Mouse (Mus musculus) T-helper 17 cell (primary cell): ENCODE data around the gene Ppp1r9b.

ENCODE experiments used
- in situ Hi-C, 2 experiments: fragments of 300-600 bp; cut with MboI, MseI; formaldehyde crosslinking; loops; 1 replicate in 1 of 2; 2 replicates in 1 of 2; pipeline ENCODE4 v1.15.1; 2025; ENCODE audit warnings: high pct_unique_total_duplicates in 2 of 2

The Ppp1r9b gene

DNA sequence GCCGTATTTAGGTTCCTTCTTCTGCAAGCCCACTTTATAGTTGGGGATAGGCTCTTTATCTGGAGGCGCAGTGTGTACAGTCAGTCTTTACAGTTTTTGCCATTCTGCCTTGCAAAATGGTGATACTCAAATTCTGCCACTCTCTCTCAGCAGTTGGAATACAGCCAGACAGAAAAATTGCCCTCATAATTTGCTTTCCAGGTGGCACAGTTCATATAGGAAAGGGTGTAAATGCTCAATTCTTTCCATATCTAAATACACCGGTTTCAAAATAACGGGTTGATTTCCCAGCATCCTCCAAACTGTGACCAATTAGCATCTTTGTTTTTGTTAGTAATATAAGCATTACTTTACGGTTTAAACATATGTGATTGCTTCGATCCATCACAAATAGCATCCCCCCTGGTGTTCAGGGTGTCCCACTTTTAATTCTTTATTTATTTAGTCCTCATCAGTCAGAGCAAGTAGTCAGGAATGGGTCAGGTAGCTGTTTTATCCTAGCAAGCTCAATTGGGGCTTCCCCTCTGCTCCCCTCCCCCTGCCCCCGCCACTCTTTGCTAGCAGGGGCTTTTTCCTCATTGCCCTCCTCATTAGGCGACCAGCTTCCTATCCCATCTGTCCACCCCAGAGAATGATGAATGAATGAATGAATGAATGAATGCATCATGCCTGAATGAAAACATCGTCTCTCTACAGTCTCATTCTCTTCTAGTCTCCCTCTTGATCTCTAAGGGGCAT lies 12.5 kb upstream of the Ppp1r9b start:
- in situ Hi-C loops: no loop called here

DNA sequence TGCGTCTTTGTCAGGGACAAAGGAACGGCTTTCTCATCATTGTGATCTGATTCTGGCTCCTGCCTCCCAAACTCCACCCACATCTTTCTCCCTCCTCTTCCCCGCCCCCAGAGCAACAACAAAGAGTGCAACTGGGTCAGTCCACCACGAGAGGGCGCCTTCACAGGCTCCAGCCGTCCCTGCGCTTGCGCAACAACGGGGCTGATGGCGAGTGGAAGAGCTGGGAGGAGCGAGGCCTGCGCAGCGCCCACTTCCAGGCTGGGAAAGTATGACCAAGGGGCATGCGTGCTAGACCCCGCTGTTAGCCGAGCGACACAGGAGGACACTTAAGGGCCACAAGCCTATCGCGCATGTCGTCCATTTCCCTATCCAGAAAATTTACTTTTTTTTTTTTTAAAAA lies 11.9 kb upstream of the Ppp1r9b start:
- in situ Hi-C loops: no loop called here

DNA sequence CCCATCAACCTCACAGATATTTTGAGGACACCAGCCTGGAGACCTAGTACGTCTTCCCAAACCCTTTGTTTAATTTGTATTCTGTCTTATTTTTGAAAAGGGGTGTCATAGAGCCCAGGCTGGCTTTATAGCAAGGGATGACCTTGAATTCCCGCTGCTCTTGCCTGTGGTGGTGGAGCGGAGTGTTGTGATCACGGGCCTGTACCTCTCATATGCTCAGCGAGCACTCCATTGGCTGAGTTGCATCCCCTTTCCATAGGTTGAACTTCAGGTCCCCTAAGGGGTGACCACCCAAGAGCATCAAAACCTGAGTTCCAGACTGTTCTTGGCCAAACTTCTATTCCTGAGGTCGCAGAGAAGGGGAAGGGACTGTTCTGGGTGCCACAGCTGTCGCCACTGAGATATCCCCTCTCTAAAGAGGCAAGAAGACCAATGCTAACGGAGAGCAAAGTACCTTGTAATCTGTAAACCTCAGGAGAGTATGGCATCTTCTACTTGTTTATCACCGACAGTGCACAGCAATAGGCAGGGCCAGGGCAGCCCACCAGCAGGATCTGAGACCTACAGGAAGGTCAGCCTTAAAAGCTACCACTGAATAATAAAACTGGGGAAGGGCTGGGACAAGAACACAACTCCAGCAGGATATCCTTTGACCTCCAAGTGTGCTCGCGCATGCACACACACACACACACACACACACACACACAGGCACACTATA lies 11.2 kb upstream of the Ppp1r9b start:
- in situ Hi-C loops: no loop called here

DNA sequence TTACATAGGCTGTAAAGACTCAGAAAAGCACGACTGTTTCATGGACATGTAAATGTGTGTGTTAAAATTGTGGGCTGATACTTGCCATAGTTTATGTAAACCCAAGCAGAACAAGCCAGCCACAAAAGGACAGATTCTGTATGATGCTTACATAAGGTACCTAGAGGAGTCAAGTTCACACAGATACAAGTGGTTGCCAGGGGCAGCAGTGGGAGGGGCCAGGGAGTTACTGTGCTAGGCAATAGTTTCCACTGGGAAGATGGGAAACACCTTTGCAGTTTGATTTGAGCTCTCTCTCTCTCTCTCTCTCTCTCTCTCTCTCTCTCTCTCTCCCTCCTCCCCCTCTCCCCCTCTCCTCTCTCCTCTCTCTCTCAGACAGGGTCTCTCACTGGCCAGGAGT lies 5.7 kb upstream of the Ppp1r9b start:
- in situ Hi-C loops: no loop called here

DNA sequence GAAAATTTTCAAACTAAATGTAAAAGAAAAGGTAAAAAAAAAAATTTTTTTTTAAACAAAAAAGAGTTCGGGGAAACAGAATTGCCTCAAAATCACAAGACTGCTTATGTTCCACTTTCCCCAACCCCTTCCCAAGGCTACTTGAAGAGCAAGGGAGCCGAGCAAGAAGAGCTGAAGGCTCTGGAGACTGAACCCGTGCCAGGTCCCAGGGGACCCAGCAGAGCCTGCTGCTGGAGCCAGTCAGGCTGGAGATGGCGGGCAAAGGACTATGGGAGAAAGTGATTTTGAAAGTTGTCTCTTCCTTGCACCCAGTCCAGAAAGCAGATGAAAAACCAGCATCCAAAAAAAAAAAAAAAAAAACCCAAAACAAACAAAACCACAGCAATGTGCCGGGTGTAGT lies 5.0 kb upstream of the Ppp1r9b start:
- in situ Hi-C loops: no loop called here

DNA sequence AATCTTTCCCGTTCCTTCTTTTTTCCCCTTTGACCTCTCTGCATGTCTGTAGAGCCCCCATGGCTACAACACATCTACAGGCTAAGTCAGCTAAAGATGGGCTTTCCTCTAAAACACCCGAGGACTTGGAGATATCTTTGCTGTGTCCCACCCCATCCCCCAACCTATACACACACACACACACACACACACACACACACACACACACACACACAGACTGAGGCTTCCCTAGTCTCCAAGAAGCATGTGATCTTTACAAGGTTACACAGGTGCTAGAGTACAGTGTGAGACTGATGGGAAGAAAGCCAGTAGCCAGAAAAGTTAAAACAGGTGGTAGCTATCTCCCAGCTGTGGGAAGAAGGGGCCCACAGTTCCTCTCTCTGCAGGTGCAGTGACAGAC lies 4.4 kb upstream of the Ppp1r9b start:
- in situ Hi-C loops: no loop called here

DNA sequence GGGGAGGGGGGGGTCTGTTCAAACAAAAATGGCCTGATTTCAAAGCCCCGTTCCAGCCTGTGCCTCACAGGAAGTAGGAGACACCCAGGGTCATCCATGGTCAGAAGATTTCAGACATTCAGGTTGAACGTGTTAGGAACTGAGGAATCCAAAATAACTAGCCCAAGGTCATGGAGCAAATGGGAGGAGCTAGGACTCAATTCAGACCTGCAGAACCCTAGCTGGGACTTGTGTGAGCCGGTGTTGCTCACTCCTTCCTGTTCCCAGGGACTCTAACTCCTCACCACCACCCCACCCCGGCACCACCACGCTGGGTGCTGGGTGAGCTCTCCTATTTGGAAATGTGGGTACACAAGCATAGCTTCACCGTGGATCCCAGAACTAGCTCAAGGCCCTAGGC lies 3.5 kb upstream of the Ppp1r9b start:
- in situ Hi-C loops: no loop called here

DNA sequence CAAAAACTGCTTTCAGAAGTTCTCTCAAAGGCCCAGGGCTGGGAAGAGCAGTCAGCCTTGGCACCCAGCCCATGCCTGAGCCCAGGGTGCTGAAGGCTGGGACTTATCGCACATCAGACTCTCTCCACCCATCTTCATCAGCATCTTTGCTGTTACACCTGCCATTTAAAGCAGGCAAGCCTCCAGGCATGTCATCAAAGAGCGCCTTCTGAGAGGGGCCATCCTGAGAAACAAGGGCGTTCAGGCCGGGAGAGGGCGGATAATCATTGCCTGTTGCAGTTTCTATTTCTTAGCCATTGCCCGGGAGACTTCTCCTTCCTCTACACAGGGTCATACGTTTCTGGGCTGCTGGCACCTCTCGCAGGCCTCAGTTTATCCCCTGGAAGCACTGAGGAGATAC lies 3.0 kb upstream of the Ppp1r9b start:
- in situ Hi-C loops: no loop called here

DNA sequence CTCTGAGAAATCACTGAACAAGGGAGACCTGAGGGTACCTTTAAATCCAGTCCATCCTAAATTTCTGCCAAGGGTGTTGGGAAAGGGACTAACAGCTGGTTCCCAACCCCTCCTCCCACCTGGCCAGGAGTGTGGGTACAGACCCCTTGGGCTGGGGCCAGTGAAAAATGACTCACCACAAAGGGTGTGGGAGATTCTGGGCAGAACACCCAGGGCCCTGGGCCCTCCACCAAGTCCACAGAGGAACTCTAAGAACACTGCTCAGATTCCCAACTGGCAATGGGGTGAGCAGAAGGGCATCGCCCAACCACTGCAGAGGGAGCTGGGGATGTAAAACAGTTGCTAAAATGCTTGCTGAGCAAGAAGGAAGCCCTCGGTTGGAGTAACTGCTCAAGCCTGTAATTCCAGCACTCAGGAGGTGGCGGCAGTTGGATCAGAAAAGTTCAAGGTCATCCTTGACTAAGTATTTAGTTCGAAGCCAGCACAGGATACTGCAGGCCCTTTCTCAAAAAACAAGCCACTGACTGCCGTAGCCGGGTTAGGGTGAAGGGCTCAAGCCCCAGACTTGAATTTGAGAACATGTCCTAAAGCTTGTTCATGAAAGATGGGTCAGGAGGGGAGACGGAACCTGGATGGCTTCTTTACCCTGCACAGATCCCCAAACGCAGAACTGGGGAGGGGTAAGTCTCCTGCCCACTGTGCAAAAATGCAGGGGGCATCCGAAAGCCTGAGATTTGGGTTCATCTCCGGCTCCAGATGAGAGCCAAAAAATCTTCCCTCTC lies 1.9 kb upstream of the Ppp1r9b start:
- in situ Hi-C loops: no loop called here

DNA sequence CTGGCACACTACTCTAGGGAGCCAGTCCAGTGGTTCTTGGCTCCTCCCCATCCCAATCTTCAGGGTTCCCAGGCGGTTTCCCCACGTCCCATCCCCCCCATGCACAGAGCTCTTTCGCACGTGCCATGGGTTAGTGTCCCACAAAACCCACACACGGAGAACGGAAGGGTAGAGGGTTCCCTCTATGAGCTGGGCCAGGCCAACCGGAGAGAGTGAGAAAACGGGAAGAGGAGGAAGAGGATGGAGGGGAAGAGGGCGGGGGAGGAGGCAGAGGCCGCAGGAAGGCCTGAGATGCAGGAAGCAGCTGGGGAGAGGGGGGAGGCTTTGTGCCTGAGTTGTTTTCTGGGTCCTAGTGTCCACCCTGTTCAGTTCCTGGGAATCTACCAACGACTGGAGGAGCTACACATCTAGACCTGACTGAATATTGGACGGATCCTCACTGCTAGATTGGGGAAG lies 1.2 kb upstream of the Ppp1r9b start:
- in situ Hi-C loops: no loop called here

DNA sequence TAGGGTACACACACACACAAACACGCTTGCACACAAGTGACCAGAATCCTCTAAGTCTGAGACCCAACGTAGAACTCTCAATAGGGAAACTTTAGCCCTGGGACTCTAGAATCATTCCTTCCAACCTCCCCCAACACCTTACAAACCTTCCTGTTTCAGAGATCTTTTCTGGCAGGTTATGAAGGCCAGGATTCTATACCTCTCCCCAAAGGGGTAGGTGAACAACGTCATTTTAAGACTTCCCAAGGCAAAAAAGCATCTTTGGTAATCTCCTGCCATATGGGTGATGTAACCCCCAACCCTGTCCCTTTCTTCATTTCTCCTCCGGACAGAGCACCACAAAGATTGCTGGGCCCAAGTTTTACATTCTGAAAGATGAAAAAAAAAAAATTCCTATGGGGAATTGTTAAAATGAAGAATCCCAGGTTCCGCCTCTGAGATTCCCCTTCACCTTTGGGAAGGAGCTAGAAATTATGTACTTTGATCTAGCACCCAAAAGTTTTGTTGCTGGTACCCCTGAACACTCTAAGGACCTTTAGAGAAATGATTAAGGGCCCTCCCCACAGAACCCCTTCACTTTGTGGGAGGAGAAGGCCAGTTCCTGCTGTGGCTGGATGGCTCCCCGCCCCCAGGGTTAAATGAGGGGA lies 610 bp upstream of the Ppp1r9b start:
- in situ Hi-C loops: no loop called here

DNA sequence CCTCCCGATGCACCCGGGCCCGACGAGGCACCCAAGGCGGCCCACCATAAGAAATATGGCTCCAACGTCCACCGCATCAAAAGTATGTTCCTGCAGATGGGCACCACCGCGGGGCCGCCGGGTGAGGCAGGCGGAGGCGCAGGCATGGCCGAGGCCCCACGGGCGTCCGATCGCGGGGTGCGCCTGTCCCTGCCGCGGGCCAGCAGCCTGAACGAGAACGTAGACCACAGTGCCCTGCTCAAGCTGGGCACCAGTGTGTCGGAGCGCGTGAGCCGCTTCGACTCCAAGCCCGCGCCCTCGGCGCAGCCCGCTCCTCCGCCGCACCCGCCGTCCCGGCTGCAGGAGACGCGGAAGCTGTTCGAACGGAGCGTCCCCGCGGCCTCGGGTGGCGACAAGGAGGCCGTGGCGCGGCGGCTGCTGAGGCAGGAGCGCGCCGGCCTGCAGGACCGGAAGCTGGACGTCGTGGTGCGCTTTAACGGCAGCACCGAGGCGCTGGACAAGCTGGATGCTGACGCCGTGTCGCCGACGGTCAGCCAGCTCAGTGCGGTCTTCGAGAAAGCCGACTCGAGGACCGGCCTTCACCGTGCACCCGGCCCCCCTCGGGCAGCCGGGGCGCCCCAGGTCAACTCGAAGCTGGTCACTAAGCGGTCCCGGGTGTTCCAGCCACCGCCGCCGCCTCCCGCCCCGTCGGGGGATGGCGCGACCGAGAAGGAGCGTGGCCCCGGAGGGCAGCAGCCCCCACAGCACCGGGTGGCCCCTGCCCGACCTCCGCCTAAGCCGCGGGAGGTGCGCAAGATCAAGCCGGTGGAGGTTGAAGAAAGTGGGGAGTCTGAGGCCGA lies 1.0 kb downstream of the Ppp1r9b start:
- in situ Hi-C loops: no loop called here

DNA sequence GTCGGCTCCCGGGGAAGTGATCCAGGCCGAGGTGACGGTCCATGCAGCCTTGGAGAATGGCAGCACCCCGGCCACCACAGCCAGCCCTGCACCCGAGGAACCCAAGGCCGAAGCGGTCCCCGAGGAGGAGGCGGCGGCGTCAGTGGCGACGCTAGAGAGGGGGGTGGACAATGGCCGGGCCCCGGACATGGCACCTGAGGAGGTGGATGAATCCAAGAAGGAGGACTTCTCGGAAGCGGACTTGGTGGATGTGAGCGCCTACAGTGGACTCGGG lies 1.6 kb downstream of the Ppp1r9b start:
- in situ Hi-C loops: no loop called here

DNA sequence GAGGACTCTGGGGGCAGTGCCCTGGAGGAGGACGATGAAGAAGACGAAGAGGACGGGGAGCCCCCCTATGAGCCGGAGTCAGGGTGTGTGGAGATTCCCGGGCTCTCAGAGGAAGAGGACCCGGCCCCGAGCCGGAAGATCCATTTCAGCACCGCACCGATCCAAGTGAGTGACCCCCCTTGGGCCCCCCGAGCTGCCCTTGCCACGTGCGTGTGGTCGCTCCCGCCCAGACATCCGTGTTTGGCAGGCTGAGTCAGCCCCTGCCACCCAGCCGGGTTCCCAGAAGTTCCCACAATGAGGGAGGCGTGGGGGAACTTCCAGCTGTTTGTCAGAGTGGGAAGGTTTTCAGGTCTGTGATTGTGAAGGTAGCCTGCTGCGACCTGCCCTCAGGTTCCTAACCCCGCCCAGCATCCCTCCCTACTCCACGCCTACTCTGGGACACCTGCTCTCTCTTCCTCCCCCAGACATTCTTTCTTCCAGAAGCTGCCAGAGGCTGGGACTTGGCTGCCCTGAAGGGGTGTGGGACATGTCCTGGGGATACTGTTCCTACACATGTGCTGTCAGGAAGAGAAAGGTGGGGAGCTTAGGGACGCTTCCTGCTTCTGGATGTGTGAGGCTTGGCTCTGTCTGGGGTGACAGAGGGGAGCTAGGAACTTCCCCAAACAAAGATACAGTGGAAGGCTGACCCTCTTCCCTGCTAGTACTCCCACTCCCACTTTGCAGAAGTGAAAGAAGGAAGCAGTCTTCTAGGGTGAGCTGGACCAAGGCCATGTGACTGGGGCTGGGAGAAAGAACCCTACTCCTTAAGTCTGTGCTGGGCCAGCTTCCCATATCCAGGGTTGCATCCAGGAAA lies 2.1 kb downstream of the Ppp1r9b start:
- in situ Hi-C loops: no loop called here

DNA sequence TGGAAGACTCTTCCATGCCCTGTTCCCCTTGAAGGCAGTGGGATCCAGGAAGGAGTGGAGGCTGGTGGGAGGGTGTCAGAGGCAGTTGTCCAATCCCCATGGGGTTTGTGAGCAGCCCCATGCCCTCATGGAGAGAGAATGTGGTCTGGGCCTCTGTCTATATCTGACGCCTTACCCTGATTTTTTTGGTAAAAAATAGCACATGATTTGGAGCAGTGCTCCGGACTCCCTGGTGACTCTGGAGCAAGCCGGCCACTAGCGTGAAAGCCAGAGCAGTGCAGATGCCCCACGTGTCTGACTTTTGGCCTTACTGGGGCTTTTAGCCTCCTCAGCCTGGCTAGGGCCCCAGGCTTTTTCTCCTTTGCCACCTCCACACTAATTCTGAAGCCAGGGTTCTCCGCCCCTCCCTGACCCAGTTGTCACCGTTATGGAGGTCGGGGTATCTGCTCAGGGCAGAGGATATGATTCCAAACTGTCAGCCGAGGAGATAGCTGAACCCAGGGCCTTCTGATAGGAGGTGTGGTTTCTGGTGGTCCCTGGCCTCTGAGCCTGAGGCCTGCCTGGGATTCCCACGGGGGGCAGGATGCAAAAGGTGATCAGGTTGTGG lies 3.5 kb downstream of the Ppp1r9b start:
- in situ Hi-C loops: no loop called here

DNA sequence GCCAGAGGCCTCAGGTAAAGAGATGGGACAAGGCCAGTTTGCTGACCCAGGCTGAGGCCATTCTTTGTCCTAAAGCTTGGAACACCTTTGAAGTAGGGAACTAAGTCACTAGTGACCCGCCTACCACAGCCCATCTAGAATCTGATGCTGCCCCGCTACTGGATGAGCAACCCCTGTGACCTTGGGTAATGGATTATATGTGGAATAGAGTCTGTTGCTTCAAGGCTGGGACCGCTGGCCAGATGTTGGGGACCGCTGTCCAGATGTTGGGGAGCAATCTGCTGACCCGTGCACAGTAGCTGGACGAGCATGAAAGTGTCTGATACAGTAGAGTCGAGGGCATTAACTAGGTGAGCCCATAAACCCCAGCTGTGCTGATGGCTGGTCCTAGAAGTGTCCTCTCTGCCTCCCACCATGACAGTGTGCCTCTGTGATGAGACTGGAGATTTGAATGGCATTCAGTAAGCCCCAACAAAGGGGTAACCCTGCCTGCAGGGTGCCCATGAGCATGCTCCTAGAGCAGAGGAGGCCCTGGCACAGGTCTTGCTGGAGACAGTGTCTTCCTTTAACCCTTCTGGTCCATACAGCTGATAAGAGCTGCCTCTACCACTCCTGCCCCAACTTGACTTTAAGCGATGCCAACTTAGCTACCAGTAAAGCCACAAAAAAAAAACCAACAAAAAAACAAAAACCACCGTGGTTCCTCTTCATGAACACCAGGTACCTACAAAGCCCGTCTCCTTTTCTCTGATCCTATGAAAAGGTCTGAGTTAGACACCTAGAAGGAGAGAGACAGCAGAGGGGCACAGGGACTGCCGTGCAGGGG lies 4.3 kb downstream of the Ppp1r9b start:
- in situ Hi-C loops: no loop called here

DNA sequence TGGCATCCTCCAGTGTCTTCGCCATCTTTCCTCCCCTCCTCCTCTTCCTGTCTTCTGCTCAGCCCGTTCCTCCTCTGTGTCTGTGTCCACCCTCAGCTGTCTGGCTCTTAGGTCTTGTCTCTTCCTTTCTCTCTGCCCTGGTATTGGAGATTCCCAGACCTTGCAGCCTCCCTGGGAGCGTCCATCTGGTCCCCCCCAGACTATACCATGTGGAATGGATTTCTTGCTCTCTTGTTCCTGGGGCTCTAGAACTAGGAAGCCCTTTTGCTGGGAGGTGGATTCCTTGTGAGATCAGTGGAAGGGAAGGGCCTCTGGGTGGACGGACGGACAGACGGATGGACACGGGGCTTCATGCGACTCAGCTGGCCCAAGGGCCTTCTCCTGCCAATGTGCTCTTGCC lies 5.3 kb downstream of the Ppp1r9b start:
- in situ Hi-C loops: no loop called here

DNA sequence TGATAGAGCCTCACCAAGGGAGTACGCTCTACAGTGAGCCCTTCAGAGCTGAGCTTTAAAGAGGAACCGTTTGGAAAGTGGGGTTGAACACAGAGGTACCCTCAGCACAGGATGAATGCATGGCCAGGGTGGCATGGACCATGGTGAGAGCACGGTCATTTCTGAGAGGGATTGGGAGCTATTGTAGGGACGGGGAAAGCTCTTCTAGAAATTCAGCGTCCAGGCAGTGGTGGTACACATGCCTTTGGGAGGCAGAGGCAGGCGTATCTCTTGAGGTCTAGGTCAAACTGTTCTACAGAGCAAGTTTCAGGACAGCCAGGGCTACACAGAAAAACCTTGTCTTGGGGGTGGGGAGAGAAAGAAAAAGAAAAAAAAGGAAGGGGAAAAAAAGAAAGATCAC lies 6.1 kb downstream of the Ppp1r9b start:
- in situ Hi-C loops: no loop called here

DNA sequence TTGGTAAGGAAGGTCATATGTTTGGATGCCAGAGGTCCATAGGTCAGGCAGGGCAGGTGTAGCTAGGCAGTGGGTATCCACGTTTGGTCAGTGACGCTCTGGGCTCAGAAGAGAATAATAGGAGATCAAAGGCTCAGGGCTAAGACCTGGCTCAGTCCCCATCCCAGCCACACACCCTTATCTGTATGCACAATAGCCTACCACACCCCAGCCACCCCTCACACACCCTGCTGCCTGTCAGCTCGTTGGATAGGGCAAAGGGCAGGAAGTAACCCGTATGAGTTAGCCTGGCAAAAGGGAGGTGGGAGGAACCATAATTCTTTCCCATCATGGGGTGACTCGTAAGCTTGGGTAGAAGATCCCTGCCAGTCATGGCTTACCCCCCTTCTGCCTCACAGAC lies 6.8 kb downstream of the Ppp1r9b start:
- in situ Hi-C loops: no loop called here
